Mouse (Mus musculus) hindbrain, embryonic 15.5 days (tissue): ENCODE results near the gene Zdhhc22. TPM values are rescaled to one million over a fixed set of nuclear protein-coding genes. Genes with fewer than 3 reads are reported as not detected.

Experiments
- microRNA-seq: library from miRNA; unstranded; fragments of <30 nt; microRNA quantifications from one replicate; pipeline ENCODE4, GENCODE M21; 2016
- polyA plus RNA-seq: library from polyadenylated mRNA; unstranded; fragments of >200 nt; fragmentation: Nextera tagmentation; extraction: Ambion mirVana; gene quantifications from 2 replicates; pipeline ENCODE4 v1.2.1, GENCODE M21; 2015

Gene Zdhhc22
- polyA plus RNA-seq, 1 experiment from 2014 or later, result 22.0 TPM

Small RNAs within 50 kb of the gene (microRNA-seq; reads per million reads assigned to microRNA genes)
- not detected for gene Gm25847

Other genes starting within 250 kb of the Zdhhc22 start
- gene Irf2bpl, start 105.6 kb downstream of the Zdhhc22 start, polyA plus RNA-seq, result 72.9 and 87.3 TPM in 2 replicates
- 45.1 and 46.1 TPM in 2 replicates for gene Cipc, start 43.4 kb downstream of the Zdhhc22 start, polyA plus RNA-seq
- 10.3 and 11.1 TPM in 2 replicates for gene Tmem63c, start 30.9 kb upstream of the Zdhhc22 start, polyA plus RNA-seq
- gene Ngb, start 112.1 kb upstream of the Zdhhc22 start, polyA plus RNA-seq, result 4.9 TPM in 2 replicates
- 29.3 and 30.0 TPM in 2 replicates for gene Gstz1, start 156.7 kb upstream of the Zdhhc22 start, polyA plus RNA-seq
- gene Pomt2, start 157.5 kb upstream of the Zdhhc22 start, polyA plus RNA-seq, result 14.7 and 14.8 TPM in 2 replicates
- 2.0 and 2.4 TPM in 2 replicates for gene Samd15, start 209.3 kb upstream of the Zdhhc22 start, polyA plus RNA-seq
- 5.2 and 5.7 TPM in 2 replicates for gene Tmed8, start 210.0 kb upstream of the Zdhhc22 start, polyA plus RNA-seq
- gene Noxred1, start 248.3 kb upstream of the Zdhhc22 start, polyA plus RNA-seq, result 1.1 and 1.2 TPM in 2 replicates